Mouse (Mus musculus) B cell, adult (primary cell): ENCODE data around the gene Lrmp. TPM values are rescaled to one million over a fixed set of nuclear protein-coding genes. Genes with fewer than 3 reads are reported as not detected.

Experiments used
- total RNA-seq: library from RNA; stranded (reverse); gene quantifications from 4 replicates; pipeline ENCODE4 v1.2.4, GENCODE M21; 2023; ENCODE audit not compliant: inconsistent age

Gene Lrmp
- 345 to 418 TPM (median 366 TPM) in 4 replicates for total RNA-seq

DNA sequence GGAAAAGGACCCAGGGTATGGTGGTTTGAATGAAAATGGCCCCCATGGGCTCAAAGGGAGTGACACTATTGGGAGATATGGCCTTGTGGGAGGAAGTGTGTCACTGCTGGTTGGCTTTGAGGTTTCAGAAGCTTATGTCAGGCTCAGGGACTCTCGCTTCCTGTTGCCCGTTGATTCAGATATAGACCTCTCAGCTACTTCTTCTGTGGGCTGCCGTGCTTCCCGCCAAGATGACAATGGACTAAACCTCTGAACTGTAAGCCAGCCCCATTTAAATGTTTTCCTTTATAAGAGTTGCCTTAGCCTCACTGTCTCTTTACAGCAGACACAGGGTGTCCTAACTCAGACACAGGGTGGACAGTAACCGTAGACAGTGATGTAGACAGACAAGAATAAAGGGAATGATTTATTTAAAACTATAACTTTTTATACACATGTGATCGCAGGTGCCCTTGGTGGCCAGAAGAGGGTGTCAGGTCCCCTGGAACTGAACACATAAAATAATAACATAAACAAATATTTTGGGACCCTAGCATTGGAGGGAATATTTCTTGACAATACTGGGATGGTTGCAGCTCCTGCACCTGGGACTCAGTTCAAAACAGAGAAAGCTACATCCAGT lies at the start of gene Lrmp:
Gene Lrmp (plus strand): TSS at position 178 of the 622 bp plus-strand sequence.

DNA sequence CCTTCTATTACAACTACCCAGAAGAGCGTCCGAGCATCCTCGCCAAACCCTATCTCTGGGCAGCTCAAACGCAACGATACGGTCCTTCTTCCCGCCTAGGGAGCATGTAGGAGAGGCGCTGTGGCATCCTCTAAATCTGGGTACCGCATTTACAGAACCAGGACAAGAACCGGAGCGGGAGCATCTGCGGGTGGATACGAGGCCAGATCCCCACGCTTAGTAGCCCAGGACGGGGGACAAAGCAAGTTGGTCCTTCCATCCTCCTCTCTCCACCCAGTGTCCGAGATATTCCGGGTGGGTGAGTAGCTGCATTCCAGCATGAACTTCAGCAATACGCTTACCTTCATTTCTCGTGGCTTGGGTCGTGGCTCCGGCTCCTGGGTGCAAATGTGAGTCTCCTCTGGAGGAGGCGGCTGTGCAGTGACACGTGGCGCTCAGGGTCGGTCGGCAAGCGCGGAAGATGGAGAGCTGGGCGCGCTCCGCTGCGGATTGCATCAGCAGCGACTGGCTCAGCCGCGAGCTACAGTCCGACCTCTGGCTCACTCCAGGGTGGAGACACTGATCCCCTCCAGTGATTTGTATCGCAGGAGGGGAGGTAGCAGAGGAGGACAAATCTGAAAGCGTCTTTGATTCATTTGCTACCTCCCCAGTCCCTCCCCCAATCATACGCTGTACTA lies 39.8 kb upstream of the Lrmp start, which contains the start of gene Bcat1:
Gene Bcat1 (minus strand): TSS at position 637 of the 677 bp plus-strand sequence.

DNA sequence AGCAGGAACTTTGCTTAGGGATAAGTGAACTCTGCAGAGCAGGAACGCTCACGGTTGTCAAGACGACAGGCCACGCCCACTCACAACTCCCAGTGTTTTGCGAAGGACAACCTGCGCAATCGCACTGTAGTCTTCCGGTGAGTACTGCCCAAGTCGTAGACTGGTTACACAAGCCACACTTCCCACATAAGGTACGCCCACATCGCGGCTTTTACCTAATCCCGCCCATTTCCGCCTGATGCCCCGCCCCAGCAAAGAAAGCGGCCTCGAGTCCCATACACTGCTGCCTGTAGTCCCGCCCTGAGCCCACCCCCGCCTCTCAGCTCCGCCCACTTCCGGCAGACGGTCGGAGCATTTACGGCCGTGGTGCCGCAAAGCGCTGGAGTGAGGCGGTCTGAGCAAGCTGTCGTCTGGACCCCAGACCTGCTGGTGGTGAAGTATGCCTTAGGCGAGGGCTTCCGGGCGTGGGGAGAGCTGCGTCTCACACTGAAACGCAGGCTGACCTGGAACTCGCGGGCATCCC lies 95.4 kb downstream of the Lrmp start, which contains the start of the genes Casc1 and Etfrf1:
Gene Casc1 (minus strand): TSS at position 190 of the 523 bp plus-strand sequence.
Gene Etfrf1 (plus strand): TSS at position 319 of the 523 bp plus-strand sequence.

Other genes with a start within 250 kb of the Lrmp start
- gene Bcat1, start 39.5 kb upstream of the Lrmp start, total RNA-seq: 0.90 to 2.6 TPM (median 1.8 TPM) in 4 replicates
- gene Casc1, start 95.4 kb downstream of the Lrmp start, total RNA-seq: 1.1 to 2.0 TPM (median 1.4 TPM) in 4 replicates
- 11.2 to 17.4 TPM (median 13.2 TPM) in 4 replicates for gene Etfrf1, start 95.5 kb downstream of the Lrmp start, total RNA-seq
- 107 to 147 TPM (median 127 TPM) in 4 replicates for gene Kras, start 134.6 kb downstream of the Lrmp start, total RNA-seq